Mouse (Mus musculus) thymus, postnatal 10 days (tissue): ENCODE data around the gene Olfr642.

Experiments
- DNase-seq, 2 experiments: peaks; one replicate each; pipeline ENCODE4 v3.0.0; 2021; ENCODE audit warnings: low spot score in 2 of 2

The Olfr642 gene

DNA sequence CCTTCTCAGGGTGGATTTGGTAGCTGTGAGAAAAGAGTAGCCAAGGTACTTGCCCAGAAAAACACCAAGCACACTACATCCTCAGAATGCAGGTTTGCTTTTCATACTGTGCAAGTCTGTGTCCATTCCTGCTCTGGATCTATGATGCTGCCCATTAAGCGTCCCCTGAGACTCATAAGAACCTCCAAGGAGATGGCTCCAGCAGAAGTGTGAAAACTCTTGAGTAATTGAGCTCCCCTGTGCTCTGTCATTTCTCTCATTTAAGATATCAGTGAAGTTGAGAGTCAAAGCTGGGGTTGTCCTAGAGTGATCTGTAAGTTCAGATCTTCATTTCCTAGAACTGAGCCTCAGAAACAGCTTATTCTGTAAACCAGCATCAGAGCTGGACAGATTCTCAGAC lies at the start of gene Olfr642:
Gene Olfr642, minus strand, starts transcription at position 101 of the 400 bp plus-strand sequence.
- no peak for DNase-seq

DNA sequence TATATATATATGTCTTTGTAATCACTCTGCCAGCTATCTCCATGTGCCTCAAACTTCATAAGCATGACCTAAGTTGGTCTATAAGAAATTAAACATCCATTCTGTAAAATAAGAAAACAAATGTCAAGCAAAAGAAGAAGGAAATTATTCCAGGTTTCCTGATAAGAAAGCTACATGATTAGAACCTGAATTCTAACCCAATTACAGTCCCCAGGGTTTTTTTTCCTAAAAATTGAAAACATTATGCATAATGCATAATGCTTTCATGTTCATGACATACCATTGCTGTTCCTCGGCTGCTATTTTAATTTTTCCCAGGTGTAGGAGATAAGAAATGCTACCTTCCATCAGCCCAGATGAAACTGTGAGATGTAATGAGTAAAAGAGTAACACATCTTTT lies 32.9 kb upstream of the Olfr642 start, which contains the start of gene Olfr645:
Gene Olfr645, minus strand, starts transcription at position 101 of the 400 bp plus-strand sequence.
- no peak for DNase-seq

GRCm38 (mm10) chr7:104071769-104072168 lies 19.3 kb upstream of the Olfr642 start, which contains the start of gene Olfr644:
Olfr644 (minus strand) TSS chr7:104071869.
- DNase-seq, result no peak

GRCm38 (mm10) chr7:104061345-104061744 lies 8.9 kb upstream of the Olfr642 start, which contains the start of gene 4930516K23Rik:
4930516K23Rik (minus strand) TSS chr7:104061445.
- no peak for DNase-seq

GRCm38 (mm10) chr7:104059215-104059614 lies 6.7 kb upstream of the Olfr642 start:
- DNase-seq, result no peak

DNA sequence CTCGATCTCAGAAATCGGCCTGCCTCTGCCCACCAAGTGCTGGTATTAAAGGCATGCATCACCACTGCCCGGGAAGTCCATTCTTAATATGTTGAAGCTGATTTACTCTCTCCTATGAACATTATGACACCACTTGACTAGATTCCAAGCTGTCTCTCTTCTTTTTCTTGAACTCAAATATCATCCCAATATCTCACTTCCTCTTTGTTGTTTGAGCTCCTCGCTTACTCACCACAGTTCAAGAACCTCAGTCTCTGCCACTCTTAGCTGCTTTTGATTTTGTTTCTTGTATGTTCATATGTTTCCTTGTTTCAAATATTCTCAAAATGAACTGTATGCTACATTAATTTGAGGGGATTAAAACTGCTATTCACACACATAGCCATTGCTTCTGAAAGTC lies 1.7 kb downstream of the Olfr642 start:
- DNase-seq, result no peak

GRCm38 (mm10) chr7:104035145-104035544 lies 17.3 kb downstream of the Olfr642 start, which contains the start of gene Olfr641:
Olfr641 (plus strand) TSS chr7:104035445.
- no peak for DNase-seq

GRCm38 (mm10) chr7:104026978-104027377 lies 25.5 kb downstream of the Olfr642 start:
- DNase-seq, result no peak

DNA sequence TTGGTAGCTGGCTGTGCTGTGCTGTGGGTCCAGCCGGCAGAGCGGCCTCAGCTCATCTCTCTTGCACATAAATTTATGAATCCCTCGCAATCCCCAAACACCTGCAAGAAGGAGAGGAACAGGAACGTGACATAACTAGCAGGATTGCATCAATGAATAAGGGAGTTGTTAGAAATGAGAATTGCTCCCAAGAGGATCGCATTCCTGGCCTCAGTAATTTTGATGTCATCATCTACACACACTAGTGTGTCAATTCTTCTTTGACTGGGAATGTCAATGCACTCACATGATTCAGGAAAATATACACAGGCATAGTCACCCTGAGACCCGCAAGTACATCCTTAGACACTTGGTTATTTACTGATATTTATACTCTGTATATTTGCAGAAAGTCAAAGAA lies 27.0 kb downstream of the Olfr642 start, which contains the start of gene Olfr640:
Gene Olfr640, minus strand, starts transcription at position 101 of the 400 bp plus-strand sequence.
- DNase-seq, result no peak

- DNase-seq, result no peak
Measured at GRCm38 (mm10) chr7:104021651-104022050, 30.8 kb downstream of the Olfr642 start.

DNA sequence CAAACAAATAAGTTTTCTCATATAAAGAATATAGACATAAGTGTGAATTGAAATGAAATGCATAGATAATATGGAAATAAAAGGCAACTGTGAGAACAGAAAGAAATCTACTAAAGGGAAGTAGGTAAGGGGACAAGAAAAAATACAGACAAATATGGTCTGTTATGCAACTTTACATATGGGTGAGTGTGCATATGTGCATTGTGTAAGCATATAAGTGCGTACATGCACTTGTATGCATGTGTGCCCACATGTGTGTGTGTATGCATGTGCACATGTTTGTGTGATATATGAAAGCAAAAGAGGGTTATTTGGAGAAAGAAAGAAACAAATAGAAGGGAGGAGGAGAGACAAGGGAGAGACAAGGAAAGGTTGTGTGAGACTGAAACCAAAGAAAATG lies 33.5 kb downstream of the Olfr642 start:
- no peak for DNase-seq

GRCm38 (mm10) chr7:104017203-104017602 lies 35.3 kb downstream of the Olfr642 start, which contains the start of gene Olfr639:
Olfr639 (minus strand) TSS chr7:104017303.
- DNase-seq, result no peak

- DNase-seq, result no peak
Measured at GRCm38 (mm10) chr7:103999124-103999523, 53.3 kb downstream of the Olfr642 start.

GRCm38 (mm10) chr7:103998446-103998845 lies 54.0 kb downstream of the Olfr642 start, which contains the start of gene Olfr638:
Olfr638 (plus strand) TSS chr7:103998746.
- no peak for DNase-seq
